Mouse (Mus musculus): ENCODE measurements at regions not wholly inside any gene's neighbourhood (a gene's known extent, or its start where the extent isn't known, plus 50 kb on each side); places are given as distances from the start of the nearest gene placed in this dataset.
"Not testable (repeated sequence)": the region's sequence is repeated elsewhere in the genome, so short reads cannot be mapped to it uniquely, and the experiment has no call there.

DNA sequence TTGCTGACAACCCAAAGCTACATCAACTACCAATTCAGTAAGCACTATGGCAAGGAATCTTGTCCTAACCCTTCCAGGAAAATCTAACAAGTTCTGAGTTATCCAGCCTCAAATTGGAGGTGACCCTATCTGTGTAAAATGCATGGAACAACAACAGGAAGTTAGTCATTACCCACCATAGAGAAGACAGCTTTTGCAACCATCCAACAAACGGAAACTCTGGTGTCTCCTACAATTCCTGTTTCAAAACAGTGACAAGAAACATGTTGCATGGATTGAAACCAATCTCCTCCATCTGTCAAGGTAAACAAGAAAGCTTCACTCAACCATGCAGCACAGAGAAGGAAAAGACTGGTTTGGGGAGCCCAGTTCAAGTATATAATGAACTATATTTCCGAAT, 353.0 kb upstream of the B3galt2 start:
- H3K36me3 ChIP-seq (ENCODE audit: control insufficient read depth, insufficient read depth, low read length, poor library complexity, severe bottlenecking) = no peaks in the 10 kb centered on the region
- no peaks in the 10 kb centered on the region for H3K27me3 ChIP-seq (ENCODE audit: control insufficient read depth, insufficient read depth, low read length, poor library complexity, severe bottlenecking)
- no peak overlapping the region for H3K4me3 ChIP-seq (ENCODE audit: low read depth, low read length)
- H3K27ac ChIP-seq (ENCODE audit: insufficient read depth, low read length) = no peak overlapping the region
- no peaks in the 10 kb centered on the region for H3K4me1 ChIP-seq (ENCODE audit: control insufficient read depth, insufficient read depth, low read length)
- TF ChIP-seq CTCF (IDR thresholded peaks at IDR 0.05; ENCODE audit: low read depth, low read length) (no peak), POLR2A (IDR thresholded peaks at IDR 0.05; ENCODE audit: insufficient read depth, low read length) (no peak), EP300 (IDR thresholded peaks at IDR 0.05; ENCODE audit: insufficient read depth, low read depth, low read length) (no peak)
- no peak overlapping the region for H3K9ac ChIP-seq (ENCODE audit: low read depth, poor library complexity, severe bottlenecking)
- 0 out of 2 replicates have a peak, but pooled peaks cover 3% of the 10 kb centered on the region for H3K9me3 ChIP-seq (replicated peaks; ENCODE audit: control insufficient read depth, insufficient read depth, low read length, poor library complexity, severe bottlenecking)

DNA sequence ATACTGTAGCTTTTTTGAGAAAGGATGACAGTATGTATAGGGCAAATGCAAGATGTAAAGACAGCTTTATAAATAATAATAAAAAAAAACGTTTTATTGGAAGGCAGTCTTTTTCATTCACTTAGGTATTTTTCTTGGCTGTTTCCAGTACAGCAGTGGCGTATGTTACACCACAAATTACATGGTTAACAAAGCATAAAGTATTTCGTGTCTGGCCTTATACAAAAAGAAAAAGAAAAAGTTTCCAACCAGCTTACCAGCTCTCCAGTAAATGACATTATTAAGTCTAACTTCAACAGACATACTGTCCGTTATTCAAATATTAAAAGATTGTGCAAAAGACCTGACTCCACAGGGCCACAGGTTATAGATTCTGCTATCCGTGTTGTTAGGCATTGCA, 343.9 kb upstream of the B3galt2 start:
- H3K27ac ChIP-seq (ENCODE audit: insufficient read depth, low read length) = no peak overlapping the region
- H3K36me3 ChIP-seq (ENCODE audit: control insufficient read depth, insufficient read depth, low read length, poor library complexity, severe bottlenecking) = no peaks in the 10 kb centered on the region
- TF ChIP-seq CTCF (IDR thresholded peaks at IDR 0.05; ENCODE audit: low read depth, low read length) (no peak), POLR2A (IDR thresholded peaks at IDR 0.05; ENCODE audit: insufficient read depth, low read length) (no peak), EP300 (IDR thresholded peaks at IDR 0.05; ENCODE audit: insufficient read depth, low read depth, low read length) (no peak)
- no peak overlapping the region for H3K9ac ChIP-seq (ENCODE audit: low read depth, poor library complexity, severe bottlenecking)
- H3K4me3 ChIP-seq (ENCODE audit: low read depth, low read length) = no peak overlapping the region
- no peaks in the 10 kb centered on the region for H3K27me3 ChIP-seq (ENCODE audit: control insufficient read depth, insufficient read depth, low read length, poor library complexity, severe bottlenecking)
- H3K4me1 ChIP-seq (ENCODE audit: control insufficient read depth, insufficient read depth, low read length) = no peaks in the 10 kb centered on the region
- H3K9me3 ChIP-seq (replicated peaks; ENCODE audit: control insufficient read depth, insufficient read depth, low read length, poor library complexity, severe bottlenecking) = no peaks in the 10 kb centered on the region

GRCm38 (mm10) chr1:143307379-143307778, 333.1 kb upstream of the B3galt2 start:
- Histone ChIP-seq H3K27me3 (ENCODE audit: control insufficient read depth, insufficient read depth, low read length, poor library complexity, severe bottlenecking) (no peaks in the 10 kb centered on the region), H3K9ac (ENCODE audit: low read depth, poor library complexity, severe bottlenecking) (no peak overlapping the region), H3K9me3 (replicated peaks; ENCODE audit: control insufficient read depth, insufficient read depth, low read length, poor library complexity, severe bottlenecking) (no peaks in the 10 kb centered on the region), H3K27ac (ENCODE audit: insufficient read depth, low read length) (no peak overlapping the region), H3K4me3 (ENCODE audit: low read depth, low read length) (no peak overlapping the region), H3K36me3 (ENCODE audit: control insufficient read depth, insufficient read depth, low read length, poor library complexity, severe bottlenecking) (no peaks in the 10 kb centered on the region), H3K4me1 (ENCODE audit: control insufficient read depth, insufficient read depth, low read length) (no peaks in the 10 kb centered on the region)
- TF ChIP-seq CTCF (IDR thresholded peaks at IDR 0.05; ENCODE audit: low read depth, low read length) (no peak), POLR2A (IDR thresholded peaks at IDR 0.05; ENCODE audit: insufficient read depth, low read length) (no peak), EP300 (IDR thresholded peaks at IDR 0.05; ENCODE audit: insufficient read depth, low read depth, low read length) (no peak)

- TF ChIP-seq POLR2A (IDR thresholded peaks at IDR 0.05; ENCODE audit: insufficient read depth, low read length) (no peak), CTCF (IDR thresholded peaks at IDR 0.05; ENCODE audit: low read depth, low read length) (no peak), EP300 (IDR thresholded peaks at IDR 0.05; ENCODE audit: insufficient read depth, low read depth, low read length) (no peak)
- Histone ChIP-seq H3K4me3 (ENCODE audit: low read depth, low read length) (no peak overlapping the region), H3K4me1 (ENCODE audit: control insufficient read depth, insufficient read depth, low read length) (no peaks in the 10 kb centered on the region), H3K27ac (ENCODE audit: insufficient read depth, low read length) (no peak overlapping the region), H3K9me3 (replicated peaks; ENCODE audit: control insufficient read depth, insufficient read depth, low read length, poor library complexity, severe bottlenecking) (no peaks in the 10 kb centered on the region), H3K27me3 (ENCODE audit: control insufficient read depth, insufficient read depth, low read length, poor library complexity, severe bottlenecking) (no peaks in the 10 kb centered on the region), H3K9ac (ENCODE audit: low read depth, poor library complexity, severe bottlenecking) (no peak overlapping the region), H3K36me3 (ENCODE audit: control insufficient read depth, insufficient read depth, low read length, poor library complexity, severe bottlenecking) (no peaks in the 10 kb centered on the region)
Measured at GRCm38 (mm10) chr1:143318381-143318780, 322.1 kb upstream of the B3galt2 start.

DNA sequence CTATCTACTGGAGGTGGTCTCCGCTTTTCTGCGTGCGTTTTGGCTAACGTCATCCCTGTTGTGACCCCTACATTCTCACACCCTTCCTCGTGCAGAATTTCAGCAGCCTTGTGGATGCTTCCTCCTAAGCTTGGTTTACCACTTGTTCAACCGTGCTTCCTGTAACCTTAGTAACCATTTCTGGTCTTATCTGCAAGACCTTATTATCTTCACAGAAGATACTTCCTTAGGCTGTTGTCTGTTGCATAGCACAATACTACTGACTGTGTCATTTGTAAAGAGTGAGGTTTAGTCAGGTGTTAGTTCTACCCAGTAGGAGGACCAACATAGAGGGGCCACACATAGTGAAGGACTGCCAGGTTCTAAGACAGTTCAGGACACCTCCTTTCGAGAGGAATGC, 320.9 kb upstream of the B3galt2 start:
- H3K9ac ChIP-seq (ENCODE audit: low read depth, poor library complexity, severe bottlenecking) = no peak overlapping the region
- H3K27ac ChIP-seq (ENCODE audit: insufficient read depth, low read length) = no peak overlapping the region
- H3K9me3 ChIP-seq (replicated peaks; ENCODE audit: control insufficient read depth, insufficient read depth, low read length, poor library complexity, severe bottlenecking) = no peaks in the 10 kb centered on the region
- no peaks in the 10 kb centered on the region for H3K4me1 ChIP-seq (ENCODE audit: control insufficient read depth, insufficient read depth, low read length)
- no peaks in the 10 kb centered on the region for H3K27me3 ChIP-seq (ENCODE audit: control insufficient read depth, insufficient read depth, low read length, poor library complexity, severe bottlenecking)
- no peak for TF ChIP-seq CTCF (IDR thresholded peaks at IDR 0.05; ENCODE audit: low read depth, low read length)
- no peak for TF ChIP-seq EP300 (IDR thresholded peaks at IDR 0.05; ENCODE audit: insufficient read depth, low read depth, low read length)
- no peak for TF ChIP-seq POLR2A (IDR thresholded peaks at IDR 0.05; ENCODE audit: insufficient read depth, low read length)
- H3K4me3 ChIP-seq (ENCODE audit: low read depth, low read length) = no peak overlapping the region
- no peaks in the 10 kb centered on the region for H3K36me3 ChIP-seq (ENCODE audit: control insufficient read depth, insufficient read depth, low read length, poor library complexity, severe bottlenecking)

GRCm38 (mm10) chr1:143351388-143351787, 289.1 kb upstream of the B3galt2 start:
- no peaks in the 10 kb centered on the region for H3K4me1 ChIP-seq (ENCODE audit: control insufficient read depth, insufficient read depth, low read length)
- H3K9me3 ChIP-seq (replicated peaks; ENCODE audit: control insufficient read depth, insufficient read depth, low read length, poor library complexity, severe bottlenecking) = no peaks in the 10 kb centered on the region
- H3K9ac ChIP-seq (ENCODE audit: low read depth, poor library complexity, severe bottlenecking) = no peak overlapping the region
- H3K4me3 ChIP-seq (ENCODE audit: low read depth, low read length) = no peak overlapping the region
- H3K27me3 ChIP-seq (ENCODE audit: control insufficient read depth, insufficient read depth, low read length, poor library complexity, severe bottlenecking) = no peaks in the 10 kb centered on the region
- no peak overlapping the region for H3K27ac ChIP-seq (ENCODE audit: insufficient read depth, low read length)
- no peak for TF ChIP-seq POLR2A (IDR thresholded peaks at IDR 0.05; ENCODE audit: insufficient read depth, low read length)
- H3K36me3 ChIP-seq (ENCODE audit: control insufficient read depth, insufficient read depth, low read length, poor library complexity, severe bottlenecking) = no peaks in the 10 kb centered on the region

DNA sequence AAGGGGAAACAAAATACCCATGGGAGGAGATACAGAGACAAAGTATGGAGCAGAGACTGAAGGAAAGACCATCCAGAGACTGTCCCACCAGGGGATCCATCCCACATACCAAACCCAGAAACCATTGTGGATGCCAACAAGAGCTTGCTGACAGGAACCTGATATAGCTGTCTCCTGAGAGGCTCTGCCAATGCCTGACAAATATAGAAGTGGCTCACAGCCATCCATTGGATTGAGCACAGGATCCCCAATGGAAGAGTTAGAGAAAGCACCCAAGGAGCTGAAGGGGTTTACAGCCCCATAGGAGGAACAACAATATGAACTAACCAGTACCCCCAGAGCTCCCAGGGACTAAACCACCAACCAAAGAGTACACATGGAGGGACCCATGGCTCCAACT, 280.2 kb upstream of the B3galt2 start:
- H3K36me3 ChIP-seq (ENCODE audit: control insufficient read depth, insufficient read depth, low read length, poor library complexity, severe bottlenecking); H3K9me3 ChIP-seq (replicated peaks; ENCODE audit: control insufficient read depth, insufficient read depth, low read length, poor library complexity, severe bottlenecking); H3K27ac ChIP-seq (ENCODE audit: insufficient read depth, low read length); H3K4me1 ChIP-seq (ENCODE audit: control insufficient read depth, insufficient read depth, low read length); H3K9ac ChIP-seq (ENCODE audit: low read depth, poor library complexity, severe bottlenecking); H3K4me3 ChIP-seq (ENCODE audit: low read depth, low read length); H3K27me3 ChIP-seq (ENCODE audit: control insufficient read depth, insufficient read depth, low read length, poor library complexity, severe bottlenecking): not testable (repeated sequence)
